Mouse (Mus musculus) intestine, embryonic 15.5 days (tissue): ENCODE data around the gene Il10. TPM values are rescaled to one million over a fixed set of nuclear protein-coding genes. Genes with fewer than 3 reads are reported as not detected.

Experiments used
- ATAC-seq: fragments of 200-750 bp; cut with Nextera tagmentation; 2 replicates; pipeline ENCODE4 v1.8.0; 2017; ENCODE audit warnings: moderate TSS enrichment, moderate library complexity
- H3K27ac ChIP-seq: fragments of 300-500 bp; sonication (generic); 2 replicates; pipeline ENCODE4 v1.5.1; 2015; ENCODE audit warnings: mild to moderate bottlenecking, inconsistent platforms
- H3K27me3 ChIP-seq: fragments of 300-500 bp; sonication (generic); replicated peaks from 2 replicates; pipeline ENCODE4 v1.6.1; 2015; ENCODE audit warnings: inconsistent platforms
- H3K36me3 ChIP-seq: fragments of 300-500 bp; sonication (generic); 2 replicates; pipeline ENCODE4 v1.6.1; 2015; ENCODE audit warnings: inconsistent platforms
- H3K4me1 ChIP-seq: fragments of 300-500 bp; sonication (generic); replicated peaks from 2 replicates; pipeline ENCODE4 v1.6.1; 2015; ENCODE audit warnings: inconsistent platforms
- H3K4me2 ChIP-seq: fragments of 300-500 bp; sonication (generic); replicated peaks from 2 replicates; pipeline ENCODE4 v1.6.1; 2015; ENCODE audit warnings: mild to moderate bottlenecking, inconsistent platforms
- H3K4me3 ChIP-seq: fragments of 300-500 bp; sonication (generic); replicated peaks from 2 replicates; pipeline ENCODE4 v1.5.1; 2015; ENCODE audit warnings: inconsistent platforms
- H3K9ac ChIP-seq: fragments of 300-500 bp; sonication (generic); 2 replicates; pipeline ENCODE4 v1.6.1; 2015; ENCODE audit warnings: inconsistent platforms
- H3K9me3 ChIP-seq: fragments of 300-500 bp; sonication (generic); 2 replicates; pipeline ENCODE4 v1.6.1; 2016; ENCODE audit warnings: inconsistent platforms
- WGBS: fragments of 180-500 bp; shearing (Covaris S2); methylation state at CpG from one replicate; pipeline ENCODE4 v1.1.7; 2015; 5-methylcytosine and 5-hydroxymethylcytosine counted together
- polyA plus RNA-seq: library from polyadenylated mRNA; unstranded; fragments of >200 nt; fragmentation: Nextera tagmentation; extraction: Ambion mirVana; gene quantifications from 2 replicates; pipeline ENCODE4 v1.2.1, GENCODE M21; 2015

Il10 gene
- polyA plus RNA-seq, 1 experiment from 2014 or later: not detected

GRCm38 (mm10) chr1:131053656-131054055 is 34.0 kb downstream of the Il10 start:
- peak; percentile 10; the same call in 1 of the 2 replicates for ATAC-seq
- H3K36me3 ChIP-seq: peaks cover 36% of the 10 kb centered on the region

GRCm38 (mm10) chr1:131054251-131054650 is 34.6 kb downstream of the Il10 start:
- Histone ChIP-seq H3K27ac (no peak overlapping the region), H3K36me3 (peaks cover 36% of the 10 kb centered on the region), H3K4me3 (no peak overlapping the region), H3K9ac (no peak overlapping the region), H3K9me3 (no peaks in the 10 kb centered on the region), H3K4me2 (no peak overlapping the region), H3K4me1 (peaks cover 14% of the 10 kb centered on the region), H3K27me3 (no peaks in the 10 kb centered on the region)
- WGBS: 86% methylated on average over 4 of the region's 4 CpGs
- ATAC-seq: no peak

More at GRCm38 (mm10) chr1:131053656-131054055, 34.0 kb downstream of the Il10 start:
- Histone ChIP-seq H3K27ac (no peak overlapping the region), H3K9ac (no peak overlapping the region), H3K4me1 (0 out of 2 replicates have a peak, but pooled peaks cover 9% of the 10 kb centered on the region), H3K4me2 (no peak overlapping the region), H3K9me3 (no peaks in the 10 kb centered on the region), H3K4me3 (no peak overlapping the region), H3K27me3 (no peaks in the 10 kb centered on the region)
- 61% methylated on average over 4 of the region's 4 CpGs for whole genome bisulfite sequencing

- no peaks in the 10 kb centered on the region for H3K9me3 ChIP-seq
- H3K27me3 ChIP-seq: no peaks in the 10 kb centered on the region
- H3K9ac ChIP-seq: no peak overlapping the region
- no peak overlapping the region for H3K4me2 ChIP-seq
- H3K27ac ChIP-seq: no peak overlapping the region
- WGBS: 68% methylated on average over 7 of the region's 7 CpGs
- H3K36me3 ChIP-seq: peaks cover 32% of the 10 kb centered on the region
- peaks cover 40% of the 10 kb centered on the region for H3K4me1 ChIP-seq
- no peak for ATAC-seq
- no peak overlapping the region for H3K4me3 ChIP-seq
Observed at GRCm38 (mm10) chr1:131058431-131058830, 38.8 kb downstream of the Il10 start.

DNA sequence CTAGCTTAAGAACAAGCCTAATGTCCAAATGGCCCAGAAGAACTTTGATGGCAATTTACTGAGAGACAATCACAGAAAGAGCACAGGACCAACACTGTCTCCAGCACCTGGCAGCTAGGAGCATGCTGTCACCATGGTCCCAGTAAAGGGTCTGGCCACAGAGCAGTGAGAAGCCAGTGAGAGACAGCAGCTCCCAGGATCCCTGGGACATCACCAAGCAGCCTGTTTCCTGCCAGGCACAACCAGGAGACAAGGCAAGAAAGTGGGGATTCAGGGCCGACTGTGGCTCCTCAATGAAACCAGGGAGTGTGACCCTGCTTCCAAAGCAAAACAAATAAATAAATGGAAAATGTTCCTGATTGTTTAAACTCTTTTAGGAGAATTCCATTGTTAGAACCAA is 39.8 kb downstream of the Il10 start:
- no peak overlapping the region for H3K27ac ChIP-seq
- no peak overlapping the region for H3K4me3 ChIP-seq
- no peak overlapping the region for H3K4me2 ChIP-seq
- ATAC-seq: no peak
- H3K9me3 ChIP-seq: no peaks in the 10 kb centered on the region
- H3K4me1 ChIP-seq: peaks cover 42% of the 10 kb centered on the region
- peaks cover 24% of the 10 kb centered on the region for H3K36me3 ChIP-seq
- H3K9ac ChIP-seq: no peak overlapping the region
- no peaks in the 10 kb centered on the region for H3K27me3 ChIP-seq
- WGBS: 36% methylated on average over 1 of the region's 1 CpGs

DNA sequence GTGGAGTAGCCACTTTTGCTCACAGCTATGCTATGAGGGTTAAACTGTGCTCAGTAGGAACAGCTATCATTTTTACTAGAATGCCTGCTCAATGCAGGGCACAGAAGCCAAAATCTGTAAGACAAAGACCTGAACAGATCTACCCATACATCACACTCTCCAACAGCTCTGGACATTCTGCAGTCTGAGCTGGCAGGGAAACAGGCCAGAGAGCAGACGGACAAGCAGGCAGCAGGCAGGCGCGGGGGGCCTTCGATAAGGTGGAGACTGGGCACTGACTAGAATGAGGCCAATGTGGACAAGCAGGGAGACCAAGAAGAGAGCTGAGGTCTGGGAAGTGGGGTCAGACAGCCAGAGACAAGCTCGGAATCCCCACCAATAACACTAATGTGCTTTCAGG is 40.2 kb downstream of the Il10 start:
- Histone ChIP-seq H3K27ac (no peak overlapping the region), H3K4me2 (no peak overlapping the region), H3K36me3 (peaks cover 23% of the 10 kb centered on the region), H3K27me3 (no peaks in the 10 kb centered on the region), H3K9me3 (no peaks in the 10 kb centered on the region), H3K9ac (no peak overlapping the region), H3K4me1 (peaks cover 42% of the 10 kb centered on the region), H3K4me3 (no peak overlapping the region)
- no peak for ATAC-seq
- 80% methylated on average over 5 of the region's 5 CpGs for WGBS

DNA sequence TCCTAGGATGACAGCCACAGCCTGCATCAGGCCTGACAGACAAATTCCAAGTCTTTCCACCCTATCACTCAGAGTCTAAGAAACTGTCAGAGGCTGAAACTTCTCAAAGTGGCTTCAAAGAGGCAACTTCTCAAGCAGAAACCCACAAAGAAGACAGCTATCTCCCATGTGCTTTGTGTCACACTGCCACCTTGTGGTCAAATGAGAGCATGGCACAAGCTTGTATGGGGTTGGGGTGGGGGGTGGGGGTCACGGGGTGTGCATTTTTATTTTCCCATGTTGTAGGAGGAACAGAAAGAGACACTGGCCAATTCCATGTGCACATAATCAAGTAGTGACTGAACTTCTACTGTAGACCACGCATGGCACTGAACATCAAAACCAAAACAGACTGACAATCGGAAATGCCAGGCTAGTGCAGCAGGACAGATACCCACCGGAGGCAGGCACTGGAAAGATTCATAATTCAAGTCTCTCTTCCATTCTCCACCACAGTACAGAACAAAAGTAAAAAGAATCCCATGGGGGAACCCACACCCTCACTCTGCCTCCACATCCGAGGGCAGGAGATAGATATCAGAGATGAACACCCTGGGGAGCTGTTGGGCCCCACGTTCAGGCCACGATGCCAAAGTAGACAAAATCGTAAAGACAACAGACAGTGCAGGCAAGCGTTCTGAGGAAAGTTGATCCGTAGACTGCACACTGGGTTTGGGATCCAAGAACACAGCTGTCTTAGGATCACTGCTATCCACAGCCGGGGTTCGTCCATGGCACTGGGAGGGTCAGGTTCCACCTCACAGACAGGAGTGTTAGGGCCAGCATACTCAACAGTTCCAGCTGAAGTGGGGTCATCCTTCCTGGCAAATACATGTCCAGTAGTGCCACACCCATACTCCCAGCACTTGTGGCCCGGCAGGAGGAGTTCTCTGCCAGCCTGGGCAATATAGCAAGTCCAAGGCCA is 40.9 kb downstream of the Il10 start:
- Histone ChIP-seq H3K4me3 (no peak overlapping the region), H3K4me1 (peaks cover 42% of the 10 kb centered on the region), H3K27me3 (no peaks in the 10 kb centered on the region), H3K9me3 (no peaks in the 10 kb centered on the region), H3K9ac (no peak overlapping the region), H3K27ac (0 out of 2 replicates have a peak overlapping the region, but pooled peaks have one; percentile 13), H3K36me3 (peaks cover 16% of the 10 kb centered on the region), H3K4me2 (no peak overlapping the region)
- ATAC-seq: no peak; the same call in 1 of the 2 replicates
- 63% methylated on average over 13 of the region's 13 CpGs for WGBS

DNA sequence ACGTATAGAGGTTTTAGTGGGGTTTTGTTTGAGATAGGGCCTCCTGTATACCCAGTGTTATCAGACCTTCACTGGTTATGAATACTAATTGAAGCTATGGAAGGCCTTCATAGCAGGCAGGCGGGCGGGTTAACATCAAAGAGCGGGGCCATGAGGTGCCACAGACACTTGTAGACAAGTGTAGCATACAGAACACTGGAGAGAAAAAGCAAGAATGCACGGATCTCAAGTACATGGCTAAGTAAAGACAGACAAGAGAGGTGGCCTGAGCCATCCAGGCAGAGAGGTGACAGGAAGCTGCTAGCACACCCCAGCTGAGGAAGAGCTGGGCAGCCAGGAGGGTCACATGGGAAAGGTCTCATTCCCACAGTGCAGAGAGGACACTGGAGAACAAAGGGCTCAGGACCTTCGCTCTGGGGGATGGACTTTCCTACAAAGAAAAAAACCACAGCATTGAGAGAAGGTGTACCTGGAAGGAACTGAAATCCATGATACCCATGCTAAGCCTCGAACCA is 42.2 kb downstream of the Il10 start:
- Histone ChIP-seq H3K36me3 (peaks cover 4% of the 10 kb centered on the region; the same call in 1 of the 2 replicates), H3K27ac (0 out of 2 replicates have a peak overlapping the region, but pooled peaks have one; percentile 2), H3K9ac (no peak overlapping the region), H3K9me3 (no peaks in the 10 kb centered on the region), H3K4me2 (no peak overlapping the region), H3K4me3 (no peak overlapping the region), H3K27me3 (no peaks in the 10 kb centered on the region), H3K4me1 (peaks cover 42% of the 10 kb centered on the region)
- 67% methylated on average over 7 of the region's 7 CpGs for whole genome bisulfite sequencing
- no peak for ATAC-seq

DNA sequence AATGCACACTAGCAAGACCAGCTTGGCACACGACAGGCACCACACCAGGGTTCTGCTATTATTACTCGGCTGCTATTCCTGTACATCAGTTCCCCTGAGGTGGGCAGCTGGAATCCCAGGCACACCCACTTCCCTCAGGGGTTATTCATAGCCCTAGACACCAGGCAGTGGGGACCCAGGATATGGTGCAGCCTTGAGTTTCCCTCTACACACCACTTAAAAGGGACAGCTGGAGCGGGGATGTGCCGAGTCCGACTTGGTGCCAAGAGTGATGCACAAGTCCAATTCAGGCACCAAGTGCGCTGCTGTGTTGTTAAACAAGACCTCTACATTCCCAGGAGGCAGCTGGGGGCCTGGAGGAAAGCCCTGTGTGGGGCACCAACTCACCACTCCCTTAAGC is 43.2 kb downstream of the Il10 start:
- no peak for ATAC-seq
- 58% methylated on average over 6 of the region's 6 CpGs for WGBS
- H3K9ac ChIP-seq: no peak overlapping the region

DNA sequence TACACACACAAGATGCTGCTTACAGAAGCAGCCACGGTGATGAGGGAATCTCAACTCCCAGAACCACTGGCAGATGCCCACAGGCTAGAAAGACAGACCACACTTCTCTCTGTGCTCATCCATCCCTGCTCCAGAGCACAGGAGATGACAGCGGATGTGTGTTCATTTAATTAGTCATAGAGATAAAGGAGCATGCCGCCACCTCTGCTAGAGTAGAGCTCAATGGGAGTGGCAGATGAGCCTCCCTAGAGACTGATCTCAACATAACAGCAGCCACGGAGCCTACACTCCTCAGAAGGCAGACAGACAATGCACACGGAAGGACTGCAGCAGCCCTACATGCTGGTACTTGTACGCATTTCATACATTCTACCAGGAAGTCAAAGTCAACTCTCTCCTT is 44.6 kb downstream of the Il10 start:
- Histone ChIP-seq H3K4me1 (peaks cover 38% of the 10 kb centered on the region), H3K4me3 (no peak overlapping the region), H3K9ac (no peak overlapping the region), H3K27me3 (no peaks in the 10 kb centered on the region), H3K27ac (no peak overlapping the region), H3K36me3 (no peaks in the 10 kb centered on the region), H3K9me3 (no peaks in the 10 kb centered on the region), H3K4me2 (no peak overlapping the region)
- WGBS: 62% methylated on average over 6 of the region's 6 CpGs
- ATAC-seq: peak; percentile 29; the same call in 1 of the 2 replicates

More for the DNA sequence above, 43.2 kb downstream of the Il10 start:
- Histone ChIP-seq H3K9me3 (no peaks in the 10 kb centered on the region), H3K4me2 (no peak overlapping the region), H3K27me3 (no peaks in the 10 kb centered on the region), H3K4me3 (no peak overlapping the region), H3K36me3 (peaks cover under 1% of the 10 kb centered on the region; the same call in 1 of the 2 replicates), H3K4me1 (peaks cover 42% of the 10 kb centered on the region), H3K27ac (no peak overlapping the region)

GRCm38 (mm10) chr1:131068011-131068727 is 48.5 kb downstream of the Il10 start:
- Histone ChIP-seq H3K9me3 (no peaks in the 10 kb centered on the region), H3K27me3 (no peaks in the 10 kb centered on the region), H3K9ac (no peak overlapping the region), H3K36me3 (no peaks in the 10 kb centered on the region), H3K4me3 (no peak overlapping the region), H3K27ac (no peak overlapping the region), H3K4me1 (peaks cover 4% of the 10 kb centered on the region; the same call in 1 of the 2 replicates), H3K4me2 (no peak overlapping the region)
- WGBS: 83% methylated on average over 10 of the region's 10 CpGs
- ATAC-seq: peak; percentile 57; the same call in 1 of the 2 replicates

GRCm38 (mm10) chr1:131069010-131069409 is 49.4 kb downstream of the Il10 start:
- Histone ChIP-seq H3K36me3 (no peaks in the 10 kb centered on the region), H3K4me3 (no peak overlapping the region), H3K27ac (no peak overlapping the region), H3K9me3 (no peaks in the 10 kb centered on the region), H3K4me2 (no peak overlapping the region), H3K27me3 (no peaks in the 10 kb centered on the region), H3K9ac (no peak overlapping the region), H3K4me1 (peaks cover 7% of the 10 kb centered on the region)
- ATAC-seq: no peak
- WGBS: 86% methylated on average over 7 of the region's 7 CpGs
